Mouse (Mus musculus): Measurements from ENCODE around the gene 1520401A03Rik. TPM values are rescaled to one million over a fixed set of nuclear protein-coding genes. Genes with fewer than 3 reads are reported as not detected.

1520401A03Rik gene
- polyA plus RNA-seq, 1 experiment from 2014 or later: 0.30 TPM

DNA sequence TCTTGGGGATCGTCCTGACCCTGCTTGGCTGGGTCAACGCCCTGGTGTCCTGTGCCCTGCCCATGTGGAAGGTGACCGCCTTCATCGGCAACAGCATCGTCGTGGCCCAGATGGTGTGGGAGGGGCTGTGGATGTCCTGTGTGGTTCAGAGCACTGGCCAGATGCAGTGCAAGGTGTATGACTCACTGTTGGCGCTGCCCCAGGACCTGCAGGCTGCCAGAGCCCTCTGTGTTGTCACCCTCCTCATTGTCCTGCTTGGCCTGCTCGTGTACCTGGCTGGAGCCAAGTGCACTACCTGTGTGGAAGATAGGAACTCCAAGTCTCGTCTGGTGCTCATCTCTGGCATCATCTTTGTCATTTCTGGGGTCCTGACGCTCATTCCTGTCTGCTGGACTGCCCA lies 41.5 kb downstream of the 1520401A03Rik start:
- H3K9ac ChIP-seq (ENCODE audit: low read depth, low read length): 0 out of 2 replicates have a peak overlapping the region, but pooled peaks have one; percentile 18
- no peaks in the 10 kb centered on the region for H3K36me3 ChIP-seq (ENCODE audit: insufficient read depth, low read length)
- peak overlapping the region; percentile 84 for H3K27ac ChIP-seq
- 49% methylated on average over 10 of the region's 10 CpGs for WGBS
- H3K9me3 ChIP-seq (replicated peaks; ENCODE audit: low read length): no peaks in the 10 kb centered on the region
- peaks cover 16% of the 10 kb centered on the region; the same call in 1 of the 2 replicates for H3K4me1 ChIP-seq (replicated peaks; ENCODE audit: insufficient read depth, low read length)
- 0 out of 2 replicates have a peak, but pooled peaks have one; percentile 12 for ATAC-seq (replicated peaks; ENCODE audit: low FRiP score, low read depth)
- no peak for TF ChIP-seq CTCF (IDR thresholded peaks at IDR 0.05; ENCODE audit: low read depth)
- peaks cover 10% of the 10 kb centered on the region; the same call in 1 of the 2 replicates for H3K27me3 ChIP-seq (ENCODE audit: insufficient read depth, low read length)
- H3K4me2 ChIP-seq (ENCODE audit: low read length): peak overlapping the region; percentile 54
- H3K4me3 ChIP-seq (replicated peaks; ENCODE audit: low read depth, low read length): no peak overlapping the region
- DNase-seq (ENCODE audit: low spot score): no peak

GRCm38 (mm10) chr17:23680336-23680735 lies 42.2 kb downstream of the 1520401A03Rik start:
- Histone ChIP-seq H3K27ac (peak overlapping the region; percentile 60), H3K4me2 (ENCODE audit: low read length) (peak overlapping the region; percentile 60), H3K36me3 (ENCODE audit: insufficient read depth, low read length) (no peaks in the 10 kb centered on the region), H3K9me3 (replicated peaks; ENCODE audit: low read length) (no peaks in the 10 kb centered on the region), H3K4me3 (replicated peaks; ENCODE audit: low read depth, low read length) (peak overlapping the region; percentile 38; the same call in 1 of the 2 replicates), H3K4me1 (replicated peaks; ENCODE audit: insufficient read depth, low read length) (peaks cover 23% of the 10 kb centered on the region), H3K27me3 (ENCODE audit: insufficient read depth, low read length) (peaks cover 10% of the 10 kb centered on the region; the same call in 1 of the 2 replicates), H3K9ac (ENCODE audit: low read depth, low read length) (no peak overlapping the region)
- DNase-seq (ENCODE audit: low spot score): no peak
- TF ChIP-seq CTCF (IDR thresholded peaks at IDR 0.05; ENCODE audit: low read depth): no peak
- no peak for ATAC-seq (replicated peaks; ENCODE audit: low FRiP score, low read depth)
- 67% methylated on average over 9 of the region's 9 CpGs for WGBS

GRCm38 (mm10) chr17:23679127-23679835 lies 43.3 kb downstream of the 1520401A03Rik start, which contains the start of gene Cldn6:
Gene Cldn6, plus strand, starts transcription at chr17:23679249.
- ATAC-seq (replicated peaks; ENCODE audit: low FRiP score, low read depth) (no peak), DNase-seq (ENCODE audit: low spot score) (no peak)
- Histone ChIP-seq H3K27me3 (ENCODE audit: insufficient read depth, low read length) (peaks cover 10% of the 10 kb centered on the region; the same call in 1 of the 2 replicates), H3K9ac (ENCODE audit: low read depth, low read length) (peak within 1 kb of the TSS; percentile 57), H3K36me3 (ENCODE audit: insufficient read depth, low read length) (no peaks in the 10 kb centered on the region), H3K4me1 (replicated peaks; ENCODE audit: insufficient read depth, low read length) (peaks cover 33% of the 10 kb centered on the region), H3K27ac (peak within 1 kb of the TSS; percentile 60), H3K4me3 (replicated peaks; ENCODE audit: low read depth, low read length) (peak within 1 kb of the TSS; percentile 38), H3K4me2 (ENCODE audit: low read length) (peak within 1 kb of the TSS; percentile 60), H3K9me3 (replicated peaks; ENCODE audit: low read length) (no peaks in the 10 kb centered on the region)
- TF ChIP-seq CTCF (IDR thresholded peaks at IDR 0.05; ENCODE audit: low read depth): no peak
- 3% methylated on average over 38 of the region's 38 CpGs for WGBS

GRCm38 (mm10) chr17:23677236-23677679 lies 45.3 kb downstream of the 1520401A03Rik start, which contains the start of gene Tnfrsf12a:
Gene Tnfrsf12a, minus strand, starts transcription at chr17:23677468.
- Histone ChIP-seq H3K4me1 (replicated peaks; ENCODE audit: insufficient read depth, low read length) (peaks cover 27% of the 10 kb centered on the region), H3K27ac (peak within 1 kb of the TSS; percentile 72), H3K27me3 (ENCODE audit: insufficient read depth, low read length) (peaks cover 10% of the 10 kb centered on the region; the same call in 1 of the 2 replicates), H3K9ac (ENCODE audit: low read depth, low read length) (peak within 1 kb of the TSS; percentile 47), H3K9me3 (replicated peaks; ENCODE audit: low read length) (no peaks in the 10 kb centered on the region), H3K4me2 (ENCODE audit: low read length) (peak within 1 kb of the TSS; percentile 93), H3K4me3 (replicated peaks; ENCODE audit: low read depth, low read length) (peak within 1 kb of the TSS; percentile 48), H3K36me3 (ENCODE audit: insufficient read depth, low read length) (no peaks in the 10 kb centered on the region)
- DNase-seq (ENCODE audit: low spot score) (peak; percentile 89), ATAC-seq (replicated peaks; ENCODE audit: low FRiP score, low read depth) (peak; percentile 29)
- under 1% methylated on average over 34 of the region's 34 CpGs for WGBS
- no peak for TF ChIP-seq CTCF (IDR thresholded peaks at IDR 0.05; ENCODE audit: low read depth)

- Histone ChIP-seq H3K27me3 (ENCODE audit: insufficient read depth, low read length) (peaks cover 10% of the 10 kb centered on the region; the same call in 1 of the 2 replicates), H3K36me3 (ENCODE audit: insufficient read depth, low read length) (no peaks in the 10 kb centered on the region), H3K4me1 (replicated peaks; ENCODE audit: insufficient read depth, low read length) (peaks cover 27% of the 10 kb centered on the region), H3K9ac (ENCODE audit: low read depth, low read length) (peak overlapping the region; percentile 47), H3K4me2 (ENCODE audit: low read length) (peak overlapping the region; percentile 93), H3K9me3 (replicated peaks; ENCODE audit: low read length) (no peaks in the 10 kb centered on the region), H3K27ac (peak overlapping the region; percentile 72), H3K4me3 (replicated peaks; ENCODE audit: low read depth, low read length) (peak overlapping the region; percentile 48)
- DNase-seq (ENCODE audit: low spot score): no peak
- no peak for TF ChIP-seq CTCF (IDR thresholded peaks at IDR 0.05; ENCODE audit: low read depth)
- 0 out of 2 replicates have a peak, but pooled peaks have one; percentile 11 for ATAC-seq (replicated peaks; ENCODE audit: low FRiP score, low read depth)
- under 1% methylated on average over 37 of the region's 37 CpGs for WGBS
These were observed 46.0 kb downstream of the 1520401A03Rik start for GRCm38 (mm10) chr17:23676473-23677031.
